Mouse (Mus musculus): ENCODE data around the gene Ccdc33. TPM values are rescaled to one million over a fixed set of nuclear protein-coding genes. Genes with fewer than 3 reads are reported as not detected.

Ccdc33 gene
- total RNA-seq, 2 experiments from 2014 or later: not detected

DNA sequence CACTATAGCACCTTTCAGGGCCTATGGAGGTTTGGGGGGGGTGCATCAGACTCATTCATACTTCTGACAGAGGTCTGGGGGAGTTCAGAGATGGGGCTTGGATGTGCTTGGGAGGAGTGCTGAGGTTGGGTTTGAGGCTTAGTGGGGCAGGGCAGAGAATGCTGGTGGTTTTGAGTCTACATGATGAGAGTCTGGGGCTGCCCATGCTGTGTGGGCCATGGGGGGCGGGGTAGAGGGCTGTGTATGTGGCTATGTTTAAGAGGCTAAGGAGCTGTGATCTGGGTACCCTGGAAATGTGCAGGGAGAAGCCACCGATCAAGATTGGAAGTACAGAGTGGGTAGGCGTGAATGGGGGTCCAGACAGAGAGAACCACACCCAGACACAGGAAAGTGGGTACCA is 126.6 kb downstream of the Ccdc33 start:
- no peak for DNase-seq
- intact Hi-C loops (cut with DNase I): loop anchor here (5.0 kb wide), 1 partner anchor 225 kb away; the partner anchor contains the start of gene Clk3

DNA sequence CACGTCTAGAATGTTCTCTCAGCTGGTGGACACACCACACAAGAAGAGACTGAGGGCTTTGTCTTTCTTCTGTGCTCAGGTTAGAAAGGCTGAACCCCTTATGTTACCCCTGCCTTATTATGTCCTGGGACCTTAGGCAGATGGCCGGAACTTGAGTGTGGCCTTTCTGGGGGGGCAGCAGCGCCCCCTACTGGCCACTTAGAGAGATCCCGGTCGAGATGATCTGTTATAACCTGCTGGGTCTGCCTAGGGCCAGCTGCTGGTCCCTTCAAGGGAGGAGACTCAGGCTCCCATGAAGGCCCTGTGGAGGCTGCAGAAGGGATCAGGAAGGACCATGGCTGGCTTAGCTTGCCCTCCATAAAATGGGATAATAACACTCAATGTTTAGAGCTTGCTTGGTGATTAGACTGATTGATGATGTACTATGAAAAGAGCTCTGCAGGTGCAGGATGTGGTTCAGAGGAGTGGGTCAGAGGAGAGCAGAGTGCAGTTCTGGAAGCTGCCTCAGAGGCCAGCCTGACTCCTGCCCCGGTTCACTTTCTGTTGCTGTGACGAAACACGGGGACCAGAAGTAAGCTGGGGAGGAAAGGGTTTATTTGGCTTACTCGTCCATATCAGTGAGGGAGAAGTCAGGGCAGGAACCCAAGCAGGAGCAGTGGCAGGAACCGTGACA is 128.0 kb downstream of the Ccdc33 start:
- intact Hi-C loops (cut with DNase I): loop anchor here (1.0 to 5.0 kb wide), 3 partner anchors 46 to 223 kb away; partner anchors contain the start of gene Clk3
- DNase-seq: peak; percentile 58 to 62

DNA sequence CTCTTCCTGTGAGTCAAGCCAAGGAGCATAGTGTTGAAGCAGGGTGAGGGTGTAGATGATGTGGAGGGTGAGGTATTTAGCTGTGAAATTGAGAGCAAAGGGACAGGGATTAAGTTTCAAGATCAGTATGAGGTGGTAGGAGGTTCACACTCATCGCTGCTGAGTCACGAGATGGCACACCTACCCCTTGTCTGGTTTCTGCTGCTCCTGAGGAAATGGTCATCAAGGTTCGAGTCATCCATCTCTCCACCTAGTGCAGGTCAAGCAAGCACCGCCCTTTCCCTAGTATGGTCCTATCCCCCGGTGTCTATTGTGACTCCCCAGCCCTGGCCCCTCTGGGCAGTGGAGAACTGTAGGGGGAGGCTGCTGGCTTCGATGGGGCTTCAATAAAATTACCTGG is 129.3 kb downstream of the Ccdc33 start:
- DNase-seq: no peak
- intact Hi-C loops (cut with DNase I): no loop called here

DNA sequence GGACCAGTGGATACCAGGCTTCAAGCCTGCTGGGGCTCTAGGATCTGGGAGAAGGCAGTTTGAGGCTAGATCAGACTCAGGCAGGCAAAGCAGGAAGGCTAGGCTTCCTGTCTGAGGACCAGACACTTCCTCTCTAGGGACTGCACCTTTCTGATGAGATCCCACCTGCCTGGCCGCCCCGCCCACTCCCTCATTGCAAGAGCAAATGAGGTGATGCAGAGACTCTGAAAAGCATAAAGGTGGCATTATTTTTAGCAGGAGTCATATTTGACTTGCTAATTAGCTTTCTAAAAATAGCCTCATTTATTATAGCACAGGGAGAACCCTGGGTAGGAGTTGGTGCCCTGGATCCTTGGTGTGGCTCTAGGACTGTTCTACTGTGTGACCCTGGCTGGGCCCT is 130.5 kb downstream of the Ccdc33 start:
- intact Hi-C loops (cut with DNase I): no loop called here
- no peak for DNase-seq

DNA sequence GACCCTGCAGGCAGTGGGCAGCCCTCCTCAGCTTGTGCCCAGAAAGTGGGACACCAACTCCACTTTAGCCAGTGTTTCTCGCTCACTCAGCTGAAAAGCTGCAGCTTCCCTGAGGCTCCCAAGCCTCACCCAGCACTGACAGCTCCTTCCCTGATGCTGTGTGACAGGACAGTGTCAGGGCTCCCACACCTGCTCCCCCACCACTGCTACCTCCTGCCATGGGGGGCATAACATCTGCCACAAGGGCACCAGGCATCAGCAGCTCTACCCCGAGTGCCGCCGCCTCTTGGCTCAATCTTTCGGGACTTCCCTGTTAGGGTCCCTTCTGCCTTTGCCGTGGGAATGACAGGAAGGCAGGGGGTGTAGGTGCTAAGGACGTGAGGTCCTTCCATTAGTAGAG is 132.3 kb downstream of the Ccdc33 start:
- intact Hi-C loops (cut with DNase I): no loop called here

DNA sequence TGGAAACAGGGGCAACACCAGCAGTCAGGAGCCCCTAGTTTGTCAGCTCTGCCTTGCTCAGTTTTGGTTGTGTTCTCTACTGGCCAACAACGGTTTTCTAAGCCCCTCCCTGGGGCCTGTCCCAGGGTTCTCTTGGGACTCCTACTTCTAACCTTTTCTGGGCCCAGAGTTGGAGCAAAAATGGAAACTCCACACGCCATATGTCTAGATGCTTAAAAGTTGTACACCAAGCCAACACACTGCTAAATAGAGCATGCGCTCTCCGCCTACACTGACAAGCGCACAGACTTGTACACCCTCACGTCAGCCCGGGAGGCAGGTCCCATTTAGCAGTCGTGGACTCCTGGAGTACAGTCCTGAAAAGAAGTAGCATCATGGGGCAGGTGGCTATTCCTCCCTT is 133.3 kb downstream of the Ccdc33 start:
- no peak for DNase-seq
- intact Hi-C loops (cut with DNase I): no loop called here

More for the DNA sequence above, 132.3 kb downstream of the Ccdc33 start:
- DNase-seq: no peak

DNA sequence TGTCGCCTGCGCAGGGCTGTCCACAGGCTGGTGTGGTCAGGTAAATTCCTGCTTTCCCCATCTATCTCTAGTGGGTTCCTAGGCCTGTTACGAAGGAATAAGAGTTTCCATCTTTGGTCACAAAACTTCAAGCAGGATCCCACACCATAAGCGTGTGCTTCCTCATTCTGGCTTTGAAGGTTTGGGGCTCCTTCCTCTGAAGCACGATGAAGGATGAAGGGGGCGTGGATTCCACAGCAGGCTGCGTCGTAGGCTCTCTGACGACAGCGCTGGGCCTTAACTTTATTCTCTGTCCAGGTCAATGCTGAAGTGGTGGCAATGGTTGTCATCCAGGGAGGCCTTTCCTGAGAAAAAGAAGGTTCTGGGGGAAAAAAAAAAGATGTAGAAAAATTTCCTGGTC is 138.1 kb downstream of the Ccdc33 start:
- intact Hi-C loops (cut with DNase I): no loop called here

DNA sequence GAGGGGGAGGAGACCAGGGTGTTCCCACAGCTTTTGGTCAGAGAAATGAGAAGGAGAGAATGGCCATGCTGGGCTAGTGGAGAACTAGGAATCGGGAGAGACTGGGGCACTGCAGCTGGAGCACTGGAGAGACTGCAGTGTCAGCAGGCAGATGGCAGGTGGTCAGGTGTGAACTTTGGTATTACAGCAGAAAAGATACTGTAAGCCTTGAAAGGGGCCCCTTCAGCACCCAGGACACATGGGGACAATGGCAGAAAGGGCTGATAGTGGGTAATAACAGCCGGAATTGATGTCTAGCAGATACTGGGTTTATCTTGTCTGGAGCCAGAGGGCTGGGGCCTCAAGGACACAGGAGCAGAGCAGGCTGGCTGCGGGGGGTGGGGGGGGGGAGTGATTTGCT is 139.8 kb downstream of the Ccdc33 start:
- no peak for DNase-seq
- intact Hi-C loops (cut with DNase I): no loop called here

More for the DNA sequence above, 138.1 kb downstream of the Ccdc33 start:
- DNase-seq: no peak

Other genes starting within 250 kb of the Ccdc33 start
- 10 to 100 TPM; 78.9 to 82.4 TPM for gene Ubl7, start 207.8 kb downstream of the Ccdc33 start, total RNA-seq (2021)
- gene Sema7a, start 178.7 kb downstream of the Ccdc33 start, total RNA-seq (2021): 10 to 100 TPM; 20.0 to 20.8 TPM
- under 1 TPM; 0.16 to 0.22 TPM for gene Cyp11a1, start 112.4 kb downstream of the Ccdc33 start, total RNA-seq (2021)
- gene Stra6, start 55.0 kb downstream of the Ccdc33 start, total RNA-seq (2021): under 1 TPM; 0.16 to 0.47 TPM
- gene Islr, start 85.5 kb upstream of the Ccdc33 start, total RNA-seq (2021): 10 to 100 TPM; 28.5 to 30.4 TPM
- gene Islr2, start 85.5 kb upstream of the Ccdc33 start, total RNA-seq (2021): 1 to 10 TPM; 1.4 to 2.3 TPM
- 1 to 10 TPM; 8.3 to 9.5 TPM for gene Pml, start 131.0 kb upstream of the Ccdc33 start, total RNA-seq (2021)
- gene Stoml1, start 134.3 kb upstream of the Ccdc33 start, total RNA-seq (2021): 10 to 100 TPM; 10.2 to 10.4 TPM
- 10 to 100 TPM; 29.6 TPM for gene Loxl1, start 194.4 kb upstream of the Ccdc33 start, total RNA-seq (2021)